Mouse (Mus musculus) neural tube, embryonic 13.5 days (tissue): ENCODE results near the gene Cpeb1. TPM values are rescaled to one million over a fixed set of nuclear protein-coding genes. Genes with fewer than 3 reads are reported as not detected.

ENCODE experiments used
- ATAC-seq: fragments of 200-750 bp; cut with Nextera tagmentation; 2 replicates; pipeline ENCODE4 v1.8.0; 2017; ENCODE audit warnings: low read depth, mild to moderate bottlenecking, moderate TSS enrichment, moderate library complexity
- H3K27ac ChIP-seq: fragments of 300-500 bp; sonication (generic); replicated peaks from 2 replicates; pipeline ENCODE4 v1.5.1; 2015; ENCODE audit warnings: moderate library complexity, mild to moderate bottlenecking, inconsistent platforms
- H3K27me3 ChIP-seq: fragments of 300-500 bp; sonication (generic); 2 replicates; pipeline ENCODE4 v1.6.1; 2015; ENCODE audit warnings: mild to moderate bottlenecking, inconsistent platforms
- H3K36me3 ChIP-seq: fragments of 300-500 bp; sonication (generic); 2 replicates; pipeline ENCODE4 v1.6.1; 2015; ENCODE audit warnings: mild to moderate bottlenecking, inconsistent platforms
- H3K4me1 ChIP-seq: fragments of 300-500 bp; sonication (generic); replicated peaks from 2 replicates; pipeline ENCODE4 v1.6.1; 2015; ENCODE audit warnings: inconsistent platforms
- H3K4me2 ChIP-seq: fragments of 300-500 bp; sonication (generic); 2 replicates; pipeline ENCODE4 v1.6.1; 2015; ENCODE audit warnings: inconsistent platforms, mild to moderate bottlenecking, moderate library complexity
- H3K4me3 ChIP-seq: fragments of 300-500 bp; sonication (generic); 2 replicates; pipeline ENCODE4 v1.5.1; 2015; ENCODE audit warnings: mild to moderate bottlenecking, inconsistent platforms
- H3K9ac ChIP-seq: fragments of 300-500 bp; sonication (generic); 2 replicates; pipeline ENCODE4 v1.6.1; 2015; ENCODE audit warnings: moderate library complexity, mild to moderate bottlenecking, inconsistent platforms
- H3K9me3 ChIP-seq: fragments of 300-500 bp; sonication (generic); 2 replicates; pipeline ENCODE4 v1.6.1; 2016; ENCODE audit warnings: inconsistent platforms
- WGBS: fragments of 180-500 bp; shearing (Covaris S2); methylation state at CpG from one replicate; pipeline ENCODE4 v1.1.7; 2015; 5-methylcytosine and 5-hydroxymethylcytosine counted together
- polyA plus RNA-seq: library from polyadenylated mRNA; unstranded; fragments of >200 nt; fragmentation: Nextera tagmentation; extraction: Ambion mirVana; gene quantifications from 2 replicates; pipeline ENCODE4 v1.2.1, GENCODE M21; 2015

The Cpeb1 gene
- polyA plus RNA-seq, 1 experiment from 2014 or later: 7.3 TPM

DNA sequence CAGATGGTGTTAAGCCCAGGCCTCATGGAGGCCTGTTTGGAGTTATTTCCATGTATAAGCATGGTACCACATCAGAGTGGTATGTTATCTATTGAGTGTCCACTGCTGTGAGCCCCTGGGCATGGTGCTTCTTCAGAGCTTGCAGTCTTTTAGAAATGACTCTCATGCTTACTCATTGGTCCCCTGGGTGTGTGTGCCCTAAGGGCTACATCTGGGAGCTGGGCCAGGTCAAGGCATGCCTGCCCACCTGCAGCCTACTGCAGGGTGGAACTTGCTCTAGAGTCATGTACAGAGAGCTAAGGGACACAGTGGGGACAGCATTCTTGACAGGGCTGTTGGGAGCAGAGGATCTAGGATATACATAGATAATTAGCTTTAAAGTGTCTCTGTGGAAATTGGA lies 143.7 kb downstream of the Cpeb1 start:
- no peak overlapping the region for H3K4me3 ChIP-seq
- H3K4me2 ChIP-seq: no peak overlapping the region
- no peaks in the 10 kb centered on the region for H3K4me1 ChIP-seq
- no peaks in the 10 kb centered on the region for H3K36me3 ChIP-seq
- H3K27ac ChIP-seq: no peak overlapping the region
- H3K9ac ChIP-seq: no peak overlapping the region
- H3K9me3 ChIP-seq: no peaks in the 10 kb centered on the region
- no peak for ATAC-seq
- no peaks in the 10 kb centered on the region for H3K27me3 ChIP-seq

DNA sequence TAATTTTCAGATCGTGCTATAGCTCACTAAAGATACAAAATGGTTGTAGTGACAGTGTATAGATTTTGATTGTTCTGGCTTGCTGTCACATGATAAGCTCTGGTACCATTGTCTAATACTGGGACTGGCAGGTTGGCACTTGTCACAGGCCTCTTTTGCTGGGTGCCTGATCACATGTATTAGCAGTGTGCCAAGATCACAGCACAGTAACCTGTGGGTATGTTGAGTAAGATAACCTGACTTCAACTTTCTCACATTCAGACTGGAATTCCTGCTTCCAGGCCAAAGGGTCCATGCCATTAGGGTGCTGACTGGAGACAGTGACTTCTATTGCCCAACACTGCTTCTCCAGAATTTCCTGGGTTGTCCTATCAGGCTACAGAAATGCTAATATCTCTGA lies 144.1 kb downstream of the Cpeb1 start:
- no peak overlapping the region for H3K4me3 ChIP-seq
- no peak overlapping the region for H3K9ac ChIP-seq
- no peak overlapping the region for H3K4me2 ChIP-seq
- no peaks in the 10 kb centered on the region for H3K27me3 ChIP-seq
- H3K27ac ChIP-seq: no peak overlapping the region
- WGBS: 79% methylated on average over 1 of the region's 1 CpGs
- no peaks in the 10 kb centered on the region for H3K4me1 ChIP-seq
- no peak for ATAC-seq
- no peaks in the 10 kb centered on the region for H3K36me3 ChIP-seq
- H3K9me3 ChIP-seq: no peaks in the 10 kb centered on the region

DNA sequence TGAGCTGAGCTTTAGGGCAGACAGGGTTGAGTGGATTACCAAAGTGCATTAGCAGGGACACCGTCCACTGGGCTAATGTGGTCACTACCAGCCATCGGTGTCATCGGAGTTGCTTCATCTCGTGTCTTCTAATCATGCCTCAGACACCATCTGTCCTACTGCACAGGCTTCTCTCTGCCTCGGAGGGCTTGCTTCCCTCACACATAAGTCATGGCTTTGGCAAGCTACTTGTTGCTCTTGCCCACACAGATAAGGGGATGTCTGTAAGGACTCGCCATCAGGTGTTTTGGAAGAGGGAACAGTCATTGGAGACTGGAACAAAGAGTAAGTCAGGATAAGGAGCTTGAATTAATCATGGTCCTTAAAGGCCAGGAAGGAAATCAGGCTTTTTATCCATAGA lies 146.0 kb downstream of the Cpeb1 start:
- Histone ChIP-seq H3K36me3 (no peaks in the 10 kb centered on the region), H3K4me2 (no peak overlapping the region), H3K4me1 (no peaks in the 10 kb centered on the region), H3K9me3 (no peaks in the 10 kb centered on the region), H3K9ac (no peak overlapping the region), H3K4me3 (no peak overlapping the region), H3K27me3 (no peaks in the 10 kb centered on the region), H3K27ac (no peak overlapping the region)
- 90% methylated on average over 6 of the region's 6 CpGs for WGBS
- ATAC-seq: no peak

DNA sequence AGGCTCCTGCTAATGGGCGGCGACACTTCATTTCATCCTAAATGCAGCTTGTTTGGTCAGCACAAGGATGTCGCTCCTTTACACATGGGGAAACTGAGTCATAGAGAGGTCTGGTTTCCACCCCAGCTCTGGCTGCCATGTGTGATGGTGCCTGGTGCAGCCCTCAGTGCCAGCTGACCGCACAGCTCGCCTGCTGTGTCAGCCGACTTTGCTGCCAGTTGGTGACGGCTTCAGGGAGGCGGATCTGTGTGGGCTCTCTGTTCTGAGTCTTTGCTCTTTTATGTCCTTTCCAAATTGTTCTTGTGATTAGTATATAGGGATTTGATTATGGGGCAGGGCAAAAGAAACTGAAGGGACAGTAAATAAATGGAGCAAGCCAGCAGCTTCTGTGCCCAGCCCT lies 147.5 kb downstream of the Cpeb1 start:
- no peaks in the 10 kb centered on the region for H3K4me1 ChIP-seq
- no peaks in the 10 kb centered on the region for H3K27me3 ChIP-seq
- H3K9ac ChIP-seq: no peak overlapping the region
- 64% methylated on average over 8 of the region's 8 CpGs for WGBS
- no peak overlapping the region for H3K4me3 ChIP-seq
- no peak overlapping the region for H3K4me2 ChIP-seq
- H3K9me3 ChIP-seq: no peaks in the 10 kb centered on the region
- no peak overlapping the region for H3K27ac ChIP-seq
- H3K36me3 ChIP-seq: no peaks in the 10 kb centered on the region
- no peak for ATAC-seq

DNA sequence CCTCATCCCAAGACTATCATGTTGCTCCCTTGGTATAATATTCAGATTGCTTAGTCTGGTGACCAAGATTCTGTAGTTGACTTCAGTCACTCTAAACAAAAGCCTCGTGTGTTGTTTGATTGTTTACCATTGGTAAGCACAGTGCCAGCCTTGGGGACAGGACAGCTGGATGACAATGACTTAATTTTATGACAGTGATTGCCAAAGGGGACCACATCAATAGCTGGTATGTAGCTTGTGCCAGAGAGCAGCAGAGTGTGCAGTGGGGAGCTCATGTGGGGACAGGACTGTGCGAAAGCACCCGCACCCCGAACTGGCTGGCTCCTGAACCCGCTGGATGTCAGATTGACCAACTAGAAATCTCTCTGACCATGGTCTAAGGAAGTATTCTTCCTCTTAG lies 150.6 kb downstream of the Cpeb1 start:
- H3K4me3 ChIP-seq: no peak overlapping the region
- WGBS: 89% methylated on average over 5 of the region's 5 CpGs
- no peaks in the 10 kb centered on the region for H3K9me3 ChIP-seq
- H3K27me3 ChIP-seq: no peaks in the 10 kb centered on the region
- H3K9ac ChIP-seq: no peak overlapping the region
- peaks cover 7% of the 10 kb centered on the region; the same call in 1 of the 2 replicates for H3K4me1 ChIP-seq
- no peak for ATAC-seq
- H3K27ac ChIP-seq: no peak overlapping the region
- no peak overlapping the region for H3K4me2 ChIP-seq
- no peaks in the 10 kb centered on the region for H3K36me3 ChIP-seq

DNA sequence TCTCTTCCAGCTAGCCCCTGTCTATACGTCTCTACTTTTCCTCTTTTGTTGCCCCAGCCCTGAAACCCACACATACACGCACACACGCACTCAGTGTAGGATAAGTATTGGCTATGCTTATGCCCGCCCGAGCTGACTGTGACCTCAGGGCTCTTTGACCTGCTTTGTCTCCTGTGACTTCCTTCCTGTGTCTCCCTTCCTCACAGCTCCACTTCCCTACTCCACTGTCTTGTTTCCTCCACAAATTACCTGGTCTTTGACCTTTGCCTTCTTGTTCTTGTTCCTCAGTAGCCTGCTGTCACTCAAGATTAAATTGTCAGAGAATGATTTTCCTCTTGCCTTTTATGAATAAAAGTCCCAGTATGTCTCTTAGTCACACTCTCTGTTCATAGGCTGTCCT lies 151.2 kb downstream of the Cpeb1 start:
- Histone ChIP-seq H3K4me2 (no peak overlapping the region), H3K9ac (no peak overlapping the region), H3K27me3 (no peaks in the 10 kb centered on the region), H3K4me3 (no peak overlapping the region), H3K4me1 (peaks cover 7% of the 10 kb centered on the region; the same call in 1 of the 2 replicates), H3K36me3 (no peaks in the 10 kb centered on the region), H3K27ac (no peak overlapping the region), H3K9me3 (no peaks in the 10 kb centered on the region)
- WGBS: 78% methylated on average over 5 of the region's 5 CpGs
- no peak for ATAC-seq

DNA sequence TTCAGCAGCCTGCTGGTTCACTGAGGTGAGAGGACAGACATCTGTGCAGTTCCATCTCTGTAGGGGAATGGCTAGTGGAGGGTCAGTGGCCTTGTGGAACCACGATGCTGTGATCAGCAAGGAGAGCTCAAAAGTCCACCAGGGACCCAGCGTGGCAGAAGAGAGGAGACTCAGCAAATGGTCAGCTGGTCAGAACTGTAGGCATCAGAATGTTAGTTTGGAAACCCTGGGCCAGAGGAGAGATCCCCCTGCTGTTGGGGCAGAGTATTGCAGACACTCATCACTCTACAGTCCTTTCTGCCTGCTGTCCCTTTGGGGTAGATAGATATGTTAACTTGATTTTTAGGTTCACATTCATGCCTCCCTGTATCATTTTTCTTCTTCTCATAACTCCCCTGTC lies 151.6 kb downstream of the Cpeb1 start:
- no peaks in the 10 kb centered on the region for H3K27me3 ChIP-seq
- no peak overlapping the region for H3K9ac ChIP-seq
- H3K36me3 ChIP-seq: no peaks in the 10 kb centered on the region
- H3K27ac ChIP-seq: no peak overlapping the region
- H3K4me3 ChIP-seq: no peak overlapping the region
- H3K4me1 ChIP-seq: peaks cover 7% of the 10 kb centered on the region; the same call in 1 of the 2 replicates
- H3K4me2 ChIP-seq: no peak overlapping the region
- ATAC-seq: no peak
- WGBS: 89% methylated on average over 2 of the region's 2 CpGs
- H3K9me3 ChIP-seq: no peaks in the 10 kb centered on the region

DNA sequence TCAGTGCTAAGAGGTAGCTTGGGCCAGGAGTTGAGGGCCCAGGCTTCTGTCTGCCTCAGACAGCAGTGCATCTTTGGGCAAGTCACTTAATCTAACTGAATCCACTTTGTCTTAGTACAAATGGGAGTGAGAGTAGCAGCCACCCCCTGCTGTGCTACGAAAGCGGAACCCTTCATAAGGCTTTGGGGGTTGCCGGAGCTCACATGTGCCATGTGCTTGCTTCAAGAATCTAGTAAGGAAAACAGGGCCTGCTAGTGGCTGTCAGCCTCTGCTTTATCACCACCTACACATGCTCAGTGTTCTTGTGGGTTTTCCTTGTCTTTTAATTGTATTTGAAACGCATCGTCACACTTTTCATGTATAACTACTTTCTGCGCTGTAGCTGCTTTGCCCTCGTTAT lies 153.9 kb downstream of the Cpeb1 start:
- no peak overlapping the region for H3K4me2 ChIP-seq
- H3K27ac ChIP-seq: no peak overlapping the region
- 52% methylated on average over 7 of the region's 7 CpGs for WGBS
- peaks cover 7% of the 10 kb centered on the region; the same call in 1 of the 2 replicates for H3K4me1 ChIP-seq
- ATAC-seq: no peak
- H3K9me3 ChIP-seq: no peaks in the 10 kb centered on the region
- no peak overlapping the region for H3K4me3 ChIP-seq
- no peaks in the 10 kb centered on the region for H3K27me3 ChIP-seq
- H3K36me3 ChIP-seq: no peaks in the 10 kb centered on the region
- H3K9ac ChIP-seq: no peak overlapping the region

DNA sequence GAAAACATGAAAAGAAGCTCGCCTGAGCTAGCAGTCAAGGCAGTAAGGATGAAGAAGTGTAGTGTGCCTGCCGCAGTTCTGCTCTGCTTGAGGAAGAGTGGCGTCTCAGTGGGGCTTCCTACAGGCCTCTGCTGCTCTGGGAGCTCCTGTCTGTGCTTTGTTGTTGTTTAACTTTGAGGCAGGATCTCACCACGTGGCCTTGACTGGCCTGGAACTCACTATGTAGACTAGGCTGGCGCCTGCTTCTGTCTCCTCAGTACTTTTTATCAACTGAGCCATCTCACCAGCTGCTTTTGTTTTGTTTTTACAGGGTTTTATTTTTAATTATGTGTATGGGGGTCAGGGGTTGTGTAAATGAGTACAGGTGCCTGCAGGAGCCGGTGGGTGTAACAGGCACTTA lies 157.1 kb downstream of the Cpeb1 start:
- ATAC-seq: no peak; the same call in 1 of the 2 replicates
- Histone ChIP-seq H3K9ac (no peak overlapping the region), H3K36me3 (no peaks in the 10 kb centered on the region), H3K9me3 (no peaks in the 10 kb centered on the region), H3K27ac (no peak overlapping the region), H3K4me2 (no peak overlapping the region), H3K4me3 (no peak overlapping the region), H3K4me1 (peaks cover 7% of the 10 kb centered on the region; the same call in 1 of the 2 replicates), H3K27me3 (no peaks in the 10 kb centered on the region)
- WGBS: 57% methylated on average over 6 of the region's 6 CpGs

Other genes with a start within 250 kb of the Cpeb1 start
- gene Pde8a, start 241.9 kb downstream of the Cpeb1 start, polyA plus RNA-seq: 2.5 and 2.6 TPM in 2 replicates
- 804 and 855 TPM in 2 replicates for gene Rps17, start 110.2 kb downstream of the Cpeb1 start, polyA plus RNA-seq
- gene Ap3b2, start 38.5 kb upstream of the Cpeb1 start, polyA plus RNA-seq: 127 and 131 TPM in 2 replicates
- not detected in 2 replicates for gene BC048679, start 42.8 kb upstream of the Cpeb1 start, polyA plus RNA-seq
- gene Fsd2, start 111.5 kb upstream of the Cpeb1 start, polyA plus RNA-seq: 0.10 and 0.29 TPM in 2 replicates
- 7.1 and 8.0 TPM in 2 replicates for gene Whamm, start 115.8 kb upstream of the Cpeb1 start, polyA plus RNA-seq